Mouse (Mus musculus): ENCODE results near the gene Rai1. TPM values are rescaled to one million over a fixed set of nuclear protein-coding genes. Genes with fewer than 3 reads are reported as not detected.

The Rai1 gene
- polyA plus RNA-seq, 1 experiment from 2014 or later = 3.7 TPM

DNA sequence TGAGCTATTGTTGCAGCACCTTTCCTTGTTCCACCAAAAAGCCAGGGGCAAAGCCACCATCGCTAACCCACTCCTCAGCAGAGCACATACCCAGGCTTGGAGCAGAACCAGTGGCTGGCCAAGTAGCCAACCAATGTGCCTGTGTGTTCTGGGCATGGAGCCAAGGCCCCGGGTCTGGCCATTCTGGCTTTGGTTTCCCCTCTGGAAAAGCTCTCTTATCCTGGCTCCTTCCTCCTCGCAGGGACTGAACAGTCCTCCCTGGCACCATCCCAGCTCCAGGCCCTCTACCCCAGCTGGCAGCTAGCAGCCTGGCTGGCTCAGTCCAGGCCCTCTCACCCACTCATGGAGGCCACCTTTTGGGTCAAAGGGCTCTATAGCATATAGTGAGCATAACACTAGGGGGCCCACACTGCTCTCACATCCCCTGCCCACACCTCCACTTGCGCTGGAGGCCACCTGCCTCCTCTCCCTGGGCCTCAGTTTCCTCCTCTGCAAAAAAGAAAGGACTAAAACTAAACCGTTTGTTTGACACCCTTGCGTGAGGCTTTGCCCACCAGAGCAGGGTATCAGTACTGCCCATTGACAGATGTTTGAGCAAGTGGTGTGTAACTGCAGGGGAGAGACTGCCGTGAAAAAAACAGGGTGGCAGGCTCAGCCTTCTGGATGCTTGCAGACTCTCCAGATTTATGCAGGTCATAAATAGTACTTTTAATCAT lies 104.6 kb downstream of the Rai1 start:
- peak overlapping the region; percentile 69 for H3K27ac ChIP-seq (ENCODE audit: low read length)
- H3K36me3 ChIP-seq (ENCODE audit: control insufficient read depth, insufficient read depth) = peaks cover 25% of the 10 kb centered on the region
- 28% methylated on average over 7 of the region's 7 CpGs for whole genome bisulfite sequencing (ENCODE audit: insufficient replicate concordance)
- H3K27me3 ChIP-seq (ENCODE audit: control insufficient read depth, insufficient read depth, low read depth, low read length) = no peaks in the 10 kb centered on the region
- peak overlapping the region; percentile 58 for H3K9ac ChIP-seq (ENCODE audit: low read depth, low read length)
- ATAC-seq (ENCODE audit: low read depth) = no peak
- H3K9me3 ChIP-seq (replicated peaks; ENCODE audit: control insufficient read depth, low read length) = no peaks in the 10 kb centered on the region
- peak overlapping the region; percentile 78 for H3K4me2 ChIP-seq (ENCODE audit: low read depth, low read length)
- H3K4me1 ChIP-seq (ENCODE audit: control insufficient read depth, low read depth, low read length) = peaks cover 72% of the 10 kb centered on the region
- H3K4me3 ChIP-seq (ENCODE audit: low read depth, low read length) = peak overlapping the region; percentile 60

DNA sequence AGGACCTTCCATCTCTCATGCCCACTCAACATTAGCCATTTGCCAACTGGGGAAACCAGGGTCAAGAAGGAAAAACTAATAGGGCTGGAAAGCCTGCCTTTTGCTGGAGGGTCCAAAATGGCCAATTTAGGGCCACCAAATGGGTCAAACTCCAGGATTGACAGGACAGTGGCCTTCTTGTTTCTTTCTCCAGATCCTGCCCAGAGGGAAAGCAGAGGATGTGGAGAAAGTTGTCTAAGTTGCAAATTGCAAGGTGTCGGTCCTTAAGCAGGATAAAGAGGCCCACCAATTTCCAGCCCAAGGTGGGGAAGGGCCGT lies 105.1 kb downstream of the Rai1 start:
- 0% methylated on average over 2 of the region's 2 CpGs for WGBS (ENCODE audit: insufficient replicate concordance)
- no peaks in the 10 kb centered on the region for H3K27me3 ChIP-seq (ENCODE audit: control insufficient read depth, insufficient read depth, low read depth, low read length)

DNA sequence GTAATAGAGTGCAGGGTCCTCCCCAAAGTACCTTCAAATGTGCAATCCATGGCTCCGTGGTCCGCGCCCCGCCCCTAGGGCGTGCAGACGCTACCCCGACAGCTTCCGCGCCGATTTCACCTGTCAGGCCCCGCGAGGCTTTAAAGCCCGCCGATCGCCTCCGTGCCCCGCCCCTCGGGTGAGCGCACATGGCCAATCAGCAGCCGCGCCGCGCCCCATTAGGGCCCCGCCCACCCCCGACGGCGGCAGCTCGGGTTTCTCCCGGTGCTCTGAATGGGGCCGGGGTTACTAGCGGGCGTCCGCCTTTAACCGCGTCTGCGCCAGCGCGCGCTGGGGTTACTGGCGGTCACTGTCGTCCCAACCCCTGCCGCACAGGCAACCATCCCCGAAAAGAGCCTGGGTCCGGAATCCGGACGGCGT lies 105.5 kb downstream of the Rai1 start:
- peak; percentile 91 for ATAC-seq (ENCODE audit: low read depth)
- no peaks in the 10 kb centered on the region for H3K27me3 ChIP-seq (ENCODE audit: control insufficient read depth, insufficient read depth, low read depth, low read length)
- H3K36me3 ChIP-seq (ENCODE audit: control insufficient read depth, insufficient read depth) = peaks cover 16% of the 10 kb centered on the region
- peaks cover 71% of the 10 kb centered on the region for H3K4me1 ChIP-seq (ENCODE audit: control insufficient read depth, low read depth, low read length)
- H3K9me3 ChIP-seq (replicated peaks; ENCODE audit: control insufficient read depth, low read length) = no peaks in the 10 kb centered on the region
- WGBS (ENCODE audit: insufficient replicate concordance) = under 1% methylated on average over 47 of the region's 47 CpGs
- peak overlapping the region; percentile 63 for H3K9ac ChIP-seq (ENCODE audit: low read depth, low read length)
- peak overlapping the region; percentile 78 for H3K4me2 ChIP-seq (ENCODE audit: low read depth, low read length)
- H3K27ac ChIP-seq (ENCODE audit: low read length) = peak overlapping the region; percentile 83
- peak overlapping the region; percentile 60 for H3K4me3 ChIP-seq (ENCODE audit: low read depth, low read length)

More for the DNA sequence above, 105.1 kb downstream of the Rai1 start:
- Histone ChIP-seq H3K4me3 (ENCODE audit: low read depth, low read length) (peak overlapping the region; percentile 60), H3K36me3 (ENCODE audit: control insufficient read depth, insufficient read depth) (peaks cover 20% of the 10 kb centered on the region), H3K4me2 (ENCODE audit: low read depth, low read length) (peak overlapping the region; percentile 78), H3K4me1 (ENCODE audit: control insufficient read depth, low read depth, low read length) (peaks cover 72% of the 10 kb centered on the region), H3K9me3 (replicated peaks; ENCODE audit: control insufficient read depth, low read length) (no peaks in the 10 kb centered on the region), H3K9ac (ENCODE audit: low read depth, low read length) (peak overlapping the region; percentile 58), H3K27ac (ENCODE audit: low read length) (peak overlapping the region; percentile 69)
- ATAC-seq (ENCODE audit: low read depth) = no peak

DNA sequence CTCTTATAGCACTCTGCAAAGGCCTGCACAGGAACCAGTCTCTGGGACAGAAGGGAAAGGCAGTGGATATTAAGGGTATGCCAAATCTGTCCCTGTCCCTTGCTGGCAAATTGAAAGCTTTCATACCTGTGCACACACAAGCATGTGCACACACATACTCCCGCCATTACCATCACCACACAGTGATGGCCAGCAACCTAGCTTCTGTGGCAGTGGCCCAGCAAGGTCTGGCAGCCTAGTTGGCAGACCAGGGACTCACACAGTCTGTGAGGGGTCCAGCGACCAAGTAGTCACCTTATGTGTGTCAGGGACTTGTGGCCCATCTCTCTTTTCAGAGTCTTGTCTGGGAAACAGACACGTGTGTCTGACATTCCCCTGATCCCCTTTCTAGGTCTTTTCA lies 106.3 kb downstream of the Rai1 start:
- Histone ChIP-seq H3K4me1 (ENCODE audit: control insufficient read depth, low read depth, low read length) (peaks cover 72% of the 10 kb centered on the region), H3K9ac (ENCODE audit: low read depth, low read length) (peak overlapping the region; percentile 63), H3K4me2 (ENCODE audit: low read depth, low read length) (peak overlapping the region; percentile 78), H3K27ac (ENCODE audit: low read length) (peak overlapping the region; percentile 83), H3K36me3 (ENCODE audit: control insufficient read depth, insufficient read depth) (peaks cover 10% of the 10 kb centered on the region), H3K9me3 (replicated peaks; ENCODE audit: control insufficient read depth, low read length) (no peaks in the 10 kb centered on the region), H3K27me3 (ENCODE audit: control insufficient read depth, insufficient read depth, low read depth, low read length) (no peaks in the 10 kb centered on the region), H3K4me3 (ENCODE audit: low read depth, low read length) (no peak overlapping the region)
- no peak for ATAC-seq (ENCODE audit: low read depth)
- 59% methylated on average over 3 of the region's 3 CpGs for WGBS (ENCODE audit: insufficient replicate concordance)

DNA sequence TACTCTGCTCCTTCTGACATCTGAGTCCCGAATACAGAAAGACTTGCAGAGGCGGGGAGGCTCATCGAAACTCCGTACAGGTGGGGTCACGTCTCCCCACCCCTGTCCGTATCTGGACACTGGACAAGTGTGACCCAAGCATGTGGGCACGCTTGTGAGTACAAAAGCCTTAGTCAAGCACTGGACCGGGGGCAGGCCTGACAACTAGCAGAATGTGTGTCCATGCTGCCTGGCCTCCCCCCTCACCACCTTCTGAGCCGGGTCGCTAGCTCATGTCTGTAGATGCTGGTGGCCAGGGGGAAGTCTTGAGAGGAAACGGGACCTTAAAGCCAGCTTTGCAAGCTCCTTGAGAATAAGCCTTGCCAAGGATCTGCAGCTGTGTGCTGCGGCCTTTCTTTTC lies 106.9 kb downstream of the Rai1 start:
- peaks cover 71% of the 10 kb centered on the region for H3K4me1 ChIP-seq (ENCODE audit: control insufficient read depth, low read depth, low read length)
- no peak for ATAC-seq (ENCODE audit: low read depth)
- no peaks in the 10 kb centered on the region for H3K27me3 ChIP-seq (ENCODE audit: control insufficient read depth, insufficient read depth, low read depth, low read length)
- H3K4me3 ChIP-seq (ENCODE audit: low read depth, low read length) = no peak overlapping the region
- no peak overlapping the region for H3K27ac ChIP-seq (ENCODE audit: low read length)
- H3K9me3 ChIP-seq (replicated peaks; ENCODE audit: control insufficient read depth, low read length) = no peaks in the 10 kb centered on the region
- H3K9ac ChIP-seq (ENCODE audit: low read depth, low read length) = no peak overlapping the region
- H3K4me2 ChIP-seq (ENCODE audit: low read depth, low read length) = no peak overlapping the region
- H3K36me3 ChIP-seq (ENCODE audit: control insufficient read depth, insufficient read depth) = peaks cover 4% of the 10 kb centered on the region; the same call in 1 of the 2 replicates
- WGBS (ENCODE audit: insufficient replicate concordance) = 63% methylated on average over 12 of the region's 12 CpGs

DNA sequence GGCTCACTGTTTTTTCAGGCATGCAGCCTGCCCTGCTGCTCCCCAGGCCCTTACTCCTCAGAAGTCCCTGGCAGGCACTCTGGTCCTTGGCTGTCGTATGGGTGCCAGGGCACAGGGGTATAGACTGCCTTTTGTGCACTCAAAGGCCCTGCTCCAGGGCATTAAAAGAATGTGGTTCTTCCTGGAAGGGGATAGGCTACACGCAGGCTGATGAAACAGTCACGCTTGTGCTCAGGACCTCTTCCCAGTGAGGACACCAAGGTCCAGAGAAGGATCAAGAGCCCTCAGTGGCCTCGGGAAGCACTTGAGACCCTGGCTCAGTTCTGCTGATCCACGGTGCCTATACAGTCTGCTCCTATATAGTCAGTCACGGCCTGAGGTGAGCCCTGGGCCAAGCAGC lies 108.5 kb downstream of the Rai1 start:
- 72% methylated on average over 6 of the region's 6 CpGs for WGBS (ENCODE audit: insufficient replicate concordance)
- Histone ChIP-seq H3K4me3 (ENCODE audit: low read depth, low read length) (no peak overlapping the region), H3K27me3 (ENCODE audit: control insufficient read depth, insufficient read depth, low read depth, low read length) (no peaks in the 10 kb centered on the region), H3K27ac (ENCODE audit: low read length) (no peak overlapping the region), H3K4me1 (ENCODE audit: control insufficient read depth, low read depth, low read length) (peaks cover 80% of the 10 kb centered on the region), H3K36me3 (ENCODE audit: control insufficient read depth, insufficient read depth) (peaks cover 5% of the 10 kb centered on the region), H3K4me2 (ENCODE audit: low read depth, low read length) (no peak overlapping the region), H3K9ac (ENCODE audit: low read depth, low read length) (peak overlapping the region; percentile 5; the same call in 1 of the 2 replicates), H3K9me3 (replicated peaks; ENCODE audit: control insufficient read depth, low read length) (no peaks in the 10 kb centered on the region)
- no peak for ATAC-seq (ENCODE audit: low read depth)

DNA sequence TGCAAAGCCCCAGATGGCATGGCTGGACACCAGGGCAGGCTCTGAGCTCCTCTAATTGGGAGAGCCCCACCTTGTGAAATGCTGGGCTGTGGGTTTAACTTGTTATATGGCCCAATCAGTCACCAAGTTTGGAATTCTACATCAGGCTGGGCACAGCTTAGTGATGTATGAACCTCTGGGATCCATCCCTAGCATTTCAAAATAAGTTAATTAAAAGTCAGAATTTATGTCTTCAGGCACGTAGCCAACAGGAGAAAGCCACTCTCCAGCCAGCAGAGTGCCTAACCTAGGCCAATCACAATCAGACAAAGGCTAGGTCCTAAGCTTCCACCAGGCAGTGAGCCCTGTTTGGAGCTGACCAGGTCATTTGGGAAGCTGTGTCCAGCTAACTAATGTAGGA lies 111.9 kb downstream of the Rai1 start:
- 84% methylated on average over 1 of the region's 1 CpGs for WGBS (ENCODE audit: insufficient replicate concordance)
- H3K4me3 ChIP-seq (ENCODE audit: low read depth, low read length) = no peak overlapping the region
- peaks cover 76% of the 10 kb centered on the region for H3K4me1 ChIP-seq (ENCODE audit: control insufficient read depth, low read depth, low read length)
- peak overlapping the region; percentile 61 for H3K27ac ChIP-seq (ENCODE audit: low read length)
- no peaks in the 10 kb centered on the region for H3K27me3 ChIP-seq (ENCODE audit: control insufficient read depth, insufficient read depth, low read depth, low read length)
- peak overlapping the region; percentile 31 for H3K9ac ChIP-seq (ENCODE audit: low read depth, low read length)
- ATAC-seq (ENCODE audit: low read depth) = no peak
- H3K4me2 ChIP-seq (ENCODE audit: low read depth, low read length) = peak overlapping the region; percentile 27
- H3K36me3 ChIP-seq (ENCODE audit: control insufficient read depth, insufficient read depth) = peaks cover 9% of the 10 kb centered on the region
- no peaks in the 10 kb centered on the region for H3K9me3 ChIP-seq (replicated peaks; ENCODE audit: control insufficient read depth, low read length)

DNA sequence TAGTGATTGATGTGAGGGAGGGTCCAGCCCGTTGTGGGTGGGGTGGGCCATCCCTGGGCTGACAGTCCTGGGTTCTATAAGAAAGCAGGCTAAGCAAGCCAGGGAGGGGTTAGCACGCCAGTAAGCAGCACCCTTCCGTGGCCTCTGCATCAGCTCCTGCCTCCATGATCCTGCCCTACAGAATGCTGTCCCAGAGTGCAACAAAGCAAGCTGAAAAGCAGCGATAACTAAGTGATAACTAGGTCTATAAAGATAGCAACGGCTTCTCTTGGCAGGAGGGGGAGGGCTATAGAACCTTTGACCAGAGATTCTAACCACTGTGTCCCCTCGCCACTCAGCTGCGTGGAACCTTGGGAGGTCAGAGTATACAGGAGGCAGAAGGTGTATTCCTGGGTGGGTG lies 112.7 kb downstream of the Rai1 start:
- H3K9ac ChIP-seq (ENCODE audit: low read depth, low read length) = peak overlapping the region; percentile 31; the same call in 1 of the 2 replicates
- WGBS (ENCODE audit: insufficient replicate concordance) = 31% methylated on average over 7 of the region's 7 CpGs
- ATAC-seq (ENCODE audit: low read depth) = peak; percentile 54
- no peaks in the 10 kb centered on the region for H3K9me3 ChIP-seq (replicated peaks; ENCODE audit: control insufficient read depth, low read length)
- peak overlapping the region; percentile 73 for H3K27ac ChIP-seq (ENCODE audit: low read length)
- no peaks in the 10 kb centered on the region for H3K27me3 ChIP-seq (ENCODE audit: control insufficient read depth, insufficient read depth, low read depth, low read length)
- H3K4me3 ChIP-seq (ENCODE audit: low read depth, low read length) = no peak overlapping the region
- peaks cover 76% of the 10 kb centered on the region for H3K4me1 ChIP-seq (ENCODE audit: control insufficient read depth, low read depth, low read length)
- H3K4me2 ChIP-seq (ENCODE audit: low read depth, low read length) = peak overlapping the region; percentile 27
- H3K36me3 ChIP-seq (ENCODE audit: control insufficient read depth, insufficient read depth) = peaks cover 9% of the 10 kb centered on the region

DNA sequence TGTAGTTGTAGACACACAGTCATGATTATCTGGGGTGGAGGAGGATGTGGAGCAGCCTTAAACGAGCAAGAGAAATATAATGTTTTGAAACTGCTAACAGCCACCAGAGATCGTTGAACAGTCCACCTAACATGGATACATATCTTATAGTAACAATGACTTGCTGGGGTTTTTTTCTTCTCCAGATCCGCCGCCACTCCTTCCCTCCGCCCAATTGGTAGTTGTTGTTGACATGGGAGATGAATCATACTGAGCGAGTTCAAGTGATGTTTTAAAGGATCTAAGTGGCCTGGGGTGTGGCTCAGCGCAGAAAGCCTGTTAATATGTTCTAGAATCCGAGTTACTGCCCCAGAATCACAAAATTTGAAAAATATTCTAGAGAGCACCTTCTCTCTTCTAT lies 114.8 kb downstream of the Rai1 start:
- peak overlapping the region; percentile 86 for H3K27ac ChIP-seq (ENCODE audit: low read length)
- peaks cover 9% of the 10 kb centered on the region for H3K36me3 ChIP-seq (ENCODE audit: control insufficient read depth, insufficient read depth)
- H3K4me2 ChIP-seq (ENCODE audit: low read depth, low read length) = peak overlapping the region; percentile 89
- peaks cover 77% of the 10 kb centered on the region for H3K4me1 ChIP-seq (ENCODE audit: control insufficient read depth, low read depth, low read length)
- 6% methylated on average over 8 of the region's 8 CpGs for WGBS (ENCODE audit: insufficient replicate concordance)
- H3K9ac ChIP-seq (ENCODE audit: low read depth, low read length) = peak overlapping the region; percentile 72
- no peaks in the 10 kb centered on the region for H3K9me3 ChIP-seq (replicated peaks; ENCODE audit: control insufficient read depth, low read length)
- ATAC-seq (ENCODE audit: low read depth) = no peak
- H3K27me3 ChIP-seq (ENCODE audit: control insufficient read depth, insufficient read depth, low read depth, low read length) = no peaks in the 10 kb centered on the region
- peak overlapping the region; percentile 73 for H3K4me3 ChIP-seq (ENCODE audit: low read depth, low read length)

Data from liver, embryonic 16.5 days (tissue).